Mouse (Mus musculus) heart, postnatal 36 days (tissue): ENCODE data around the gene Chrnd. TPM values are rescaled to one million over a fixed set of nuclear protein-coding genes. Genes with fewer than 3 reads are reported as not detected.

ENCODE experiments used
- DNase-seq, 2 experiments: peaks; one replicate each; pipeline ENCODE4 v3.0.0; 2021 to 2022
- intact Hi-C: fragments of 180-260 bp; cut with DNase I; formaldehyde crosslinking; loops from one replicate; pipeline ENCODE4 v1.15.1; 2025
- total RNA-seq, 2 experiments: library from RNA; stranded (reverse); gene quantifications; 2 replicates each; pipeline ENCODE4 v1.2.3; 2021

The Chrnd gene
- total RNA-seq, 2 experiments from 2014 or later, result not detected

DNA sequence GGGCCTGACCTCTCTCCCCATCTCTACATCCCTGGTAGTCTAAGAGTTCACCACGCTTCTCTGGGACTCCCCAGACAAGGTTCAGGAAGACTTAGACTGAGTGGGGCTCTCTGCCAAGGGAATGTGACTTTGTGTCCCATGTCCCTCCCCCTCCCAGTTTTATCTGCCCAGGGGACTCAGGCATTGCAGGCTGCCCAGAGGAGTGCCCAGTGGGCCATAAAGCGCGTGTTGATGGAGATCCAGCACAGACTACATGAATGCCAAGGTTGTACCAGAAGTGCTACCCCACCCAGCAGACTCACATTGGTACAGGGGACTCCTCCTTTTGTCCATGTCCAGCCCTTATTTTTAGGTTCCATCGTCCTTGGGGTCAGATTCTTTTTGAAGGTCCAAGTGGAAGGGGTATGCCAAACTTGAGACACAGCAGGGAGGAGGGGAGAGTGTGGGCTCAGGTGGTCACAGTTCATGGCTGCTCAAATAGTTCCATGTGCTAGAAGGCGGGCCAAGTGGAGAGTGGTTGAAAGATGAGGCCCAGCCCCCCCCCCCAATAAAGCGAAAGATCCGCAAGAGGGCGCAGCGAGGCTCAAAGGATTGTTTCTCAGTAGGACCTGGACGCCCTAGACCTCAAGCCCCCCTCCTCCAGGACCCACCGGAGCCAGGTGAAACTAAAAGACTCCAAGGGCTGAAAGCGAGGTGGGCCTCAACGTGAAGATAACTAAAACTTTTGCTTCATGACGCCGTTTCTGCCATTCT lies 6.2 kb upstream of the Chrnd start:
- intact Hi-C loops, result no loop called here
- DNase-seq, result no peak

DNA sequence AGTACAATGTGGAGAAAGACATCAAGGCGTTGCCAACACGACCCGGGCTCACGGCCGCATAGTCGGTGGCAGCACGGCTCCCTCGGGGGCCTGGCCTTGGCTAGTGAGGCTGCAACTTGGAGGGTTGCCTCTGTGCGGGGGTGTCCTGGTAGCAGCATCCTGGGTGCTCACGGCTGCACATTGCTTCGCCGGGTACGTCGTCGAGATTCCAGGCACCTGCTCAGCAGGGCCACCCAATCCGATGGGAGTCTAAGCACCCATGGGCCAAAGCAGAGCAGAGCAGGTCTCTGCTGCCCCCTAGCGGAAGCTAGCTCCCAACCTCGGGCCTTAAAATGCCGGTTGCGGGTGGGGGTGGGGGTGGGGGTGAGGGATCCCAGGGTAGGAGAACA lies 5.7 kb upstream of the Chrnd start:
- intact Hi-C loops, result loop anchor here (1.0 to 5.0 kb wide), 3 partner anchors 142 to 534 kb away; no protein-coding TSS in a partner anchor
- peak; percentile 75 to 78 for DNase-seq

DNA sequence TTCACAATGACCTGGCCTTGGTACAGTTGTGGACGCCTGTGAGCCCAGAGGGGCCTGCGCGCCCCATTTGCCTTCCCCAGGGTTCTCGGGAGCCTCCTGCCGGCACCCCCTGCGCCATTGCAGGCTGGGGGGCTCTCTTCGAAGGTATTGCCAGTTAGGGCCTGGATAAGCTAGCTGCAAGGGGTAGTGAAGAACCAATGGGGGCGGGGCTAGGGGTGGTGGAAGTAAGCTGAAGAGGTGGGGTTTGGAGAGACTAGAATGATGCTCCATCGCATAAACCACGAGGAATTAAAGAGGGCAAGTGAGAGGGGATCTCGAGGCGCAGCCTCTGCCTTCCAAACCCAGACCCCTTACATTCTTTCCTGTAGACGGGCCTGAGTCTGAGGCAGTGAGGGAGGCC lies 4.9 kb upstream of the Chrnd start:
- DNase-seq, result no peak
- intact Hi-C loops, result loop anchor here (1.0 to 5.0 kb wide), 3 partner anchors 143 to 535 kb away; no protein-coding TSS in a partner anchor

DNA sequence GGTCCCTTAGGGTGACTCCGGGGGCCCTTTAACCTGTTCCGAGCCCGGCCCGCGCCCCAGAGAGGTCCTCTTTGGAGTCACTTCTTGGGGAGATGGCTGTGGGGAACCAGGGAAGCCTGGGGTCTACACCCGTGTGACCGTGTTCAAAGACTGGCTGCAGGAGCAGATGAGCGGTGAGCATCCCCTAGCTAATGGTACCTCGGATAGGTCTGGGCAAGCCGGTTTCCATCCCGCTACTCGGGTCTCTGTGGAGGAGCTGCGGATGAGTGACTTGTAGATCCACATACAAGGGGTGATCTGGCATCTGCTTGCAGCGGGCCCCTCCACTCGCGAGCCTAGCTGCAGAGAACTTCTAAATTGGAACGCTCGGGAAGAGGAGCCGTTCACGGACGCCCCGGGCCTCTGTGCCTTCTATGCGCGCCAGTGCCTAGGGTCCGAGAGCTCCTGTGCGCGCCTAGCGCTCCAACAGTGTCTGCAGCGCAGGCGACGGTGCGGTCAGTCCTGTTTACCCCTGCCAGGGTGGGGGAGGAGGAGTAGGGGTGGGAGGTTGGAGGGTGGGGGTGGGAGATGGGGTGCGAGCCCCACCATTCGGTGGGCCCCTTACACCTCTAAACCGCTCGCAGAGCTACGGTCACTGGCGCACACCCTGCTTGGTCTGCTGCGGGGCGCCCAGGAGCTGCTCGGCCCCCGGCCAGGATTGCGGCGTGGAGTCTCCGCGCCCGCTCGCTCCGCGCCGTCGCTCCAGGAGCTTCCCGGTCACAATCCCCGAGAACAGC lies 4.0 kb upstream of the Chrnd start:
- peak in 1 of 2 experiments; percentile 9 for DNase-seq

DNA sequence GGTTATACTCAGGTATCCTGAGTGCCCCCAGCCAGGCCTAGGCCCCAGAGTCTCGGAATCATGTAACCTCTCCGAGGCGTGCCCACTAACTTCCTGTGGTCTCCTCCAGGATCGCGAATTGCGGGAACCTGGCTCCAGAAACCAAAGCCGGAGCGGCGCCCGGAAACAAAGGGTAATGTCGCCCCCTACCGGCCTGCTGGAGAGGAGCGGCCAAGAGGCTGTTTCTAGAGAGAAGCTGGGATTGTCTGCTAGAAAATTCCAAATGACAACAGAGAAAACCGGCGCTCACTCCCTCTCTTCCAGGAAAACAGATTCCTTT lies 3.4 kb upstream of the Chrnd start:
- intact Hi-C loops, result loop anchor here (1.0 to 5.0 kb wide), 4 partner anchors 89 to 572 kb away; no protein-coding TSS in a partner anchor
- peak; percentile 74 to 82 for DNase-seq

More for the DNA sequence above, 4.0 kb upstream of the Chrnd start:
- intact Hi-C loops, result loop anchor here (1.0 to 5.0 kb wide), 4 partner anchors 88 to 572 kb away; no protein-coding TSS in a partner anchor

DNA sequence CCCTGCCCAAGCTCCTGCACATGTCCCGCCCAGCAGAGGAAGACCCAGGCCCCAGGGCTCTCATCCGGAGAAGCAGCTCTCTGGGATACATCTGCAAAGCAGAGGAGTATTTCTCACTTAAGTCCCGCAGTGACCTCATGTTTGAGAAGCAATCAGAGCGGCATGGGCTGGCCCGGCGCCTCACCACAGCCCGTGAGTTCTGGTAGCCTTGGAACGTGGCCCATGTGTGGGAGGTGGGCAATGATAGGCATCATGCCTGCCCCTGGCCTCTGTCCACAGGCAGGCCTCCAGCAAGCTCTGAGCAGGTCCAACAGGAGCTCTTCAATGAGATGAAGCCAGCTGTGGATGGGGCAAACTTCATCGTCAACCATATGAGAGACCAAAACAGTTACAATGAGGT lies 6.9 kb downstream of the Chrnd start:
- no peak for DNase-seq
- intact Hi-C loops, result no loop called here

DNA sequence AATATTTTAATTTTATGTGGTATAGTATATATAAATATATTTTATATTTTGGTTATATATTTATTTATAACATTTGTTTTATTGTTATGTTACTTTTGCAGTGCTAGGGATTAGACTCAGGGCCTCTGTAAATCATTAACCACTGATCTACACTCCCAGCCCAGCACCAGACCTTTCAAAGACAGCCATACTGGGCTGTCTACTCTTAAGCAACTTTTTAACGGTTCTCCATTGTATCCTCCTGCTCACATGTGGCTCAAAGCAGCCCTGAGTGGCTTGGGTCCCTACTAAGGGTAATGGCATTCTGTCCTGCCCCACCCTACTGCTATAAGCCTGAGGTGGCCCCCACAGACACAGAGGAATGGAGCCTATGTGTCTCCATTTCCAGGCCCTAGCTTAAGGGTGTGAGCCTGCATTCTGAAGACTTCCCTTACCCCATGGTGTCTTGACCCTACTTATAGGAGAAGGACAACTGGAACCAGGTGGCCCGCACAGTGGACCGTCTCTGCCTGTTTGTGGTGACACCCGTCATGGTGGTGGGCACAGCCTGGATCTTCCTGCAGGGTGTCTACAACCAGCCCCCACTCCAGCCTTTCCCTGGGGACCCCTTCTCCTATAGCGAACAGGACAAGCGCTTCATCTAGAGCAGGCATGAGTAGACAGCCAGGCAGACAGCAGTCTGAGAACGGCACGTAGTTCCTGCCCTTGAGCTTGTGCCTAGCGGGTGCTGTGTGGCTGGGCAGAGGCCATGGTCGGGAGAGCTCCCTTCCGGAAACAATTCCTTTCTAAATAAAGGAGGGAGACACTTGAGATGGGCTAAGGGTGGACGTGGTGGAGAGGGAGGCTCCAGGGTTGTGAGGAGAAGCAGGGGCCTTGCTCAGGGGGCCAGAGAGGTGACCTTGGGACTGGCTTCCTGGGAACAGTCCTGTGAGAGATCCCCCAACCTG lies 8.0 kb downstream of the Chrnd start:
- no peak for DNase-seq
- intact Hi-C loops, result no loop called here

DNA sequence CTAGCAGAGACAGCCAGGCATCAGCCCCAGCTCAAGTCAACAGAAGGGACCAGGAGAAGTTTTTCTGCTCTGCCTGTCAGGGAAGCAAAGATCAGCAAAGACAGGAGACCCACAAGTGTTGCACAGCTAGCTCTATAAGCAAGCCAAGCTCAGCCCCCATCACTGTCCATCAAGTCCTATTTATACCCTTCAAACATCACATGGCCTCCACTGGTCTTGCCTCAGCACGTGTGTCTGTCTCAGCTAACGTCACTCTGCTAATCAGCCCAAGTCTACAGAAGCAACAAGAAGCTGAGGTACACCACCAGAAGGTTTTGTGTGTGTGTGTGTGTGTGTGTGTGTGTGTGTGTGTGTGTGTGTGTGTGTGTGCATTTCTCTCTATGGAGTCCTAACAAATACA lies 10.4 kb downstream of the Chrnd start:
- intact Hi-C loops, result no loop called here
- no peak for DNase-seq

DNA sequence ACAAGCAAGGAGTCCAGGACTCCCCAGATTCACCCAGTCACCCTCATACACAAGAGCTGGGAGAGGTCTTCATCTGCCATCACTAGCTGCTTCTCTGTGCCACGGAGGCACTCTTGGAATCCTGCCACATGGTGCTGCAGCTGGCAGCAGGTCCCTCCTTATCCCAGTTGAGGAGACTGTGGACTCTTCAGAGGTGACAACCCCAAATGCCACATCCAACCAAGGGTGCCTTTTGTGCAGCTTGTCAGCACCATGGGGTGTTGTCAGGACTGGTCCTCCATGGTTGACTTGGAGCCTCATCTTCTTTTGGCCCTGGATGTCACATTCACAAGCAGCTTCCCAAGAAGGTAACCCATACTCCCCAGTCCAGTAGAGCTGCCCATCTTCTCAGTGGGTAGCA lies 11.4 kb downstream of the Chrnd start:
- DNase-seq, result no peak
- intact Hi-C loops, result no loop called here

DNA sequence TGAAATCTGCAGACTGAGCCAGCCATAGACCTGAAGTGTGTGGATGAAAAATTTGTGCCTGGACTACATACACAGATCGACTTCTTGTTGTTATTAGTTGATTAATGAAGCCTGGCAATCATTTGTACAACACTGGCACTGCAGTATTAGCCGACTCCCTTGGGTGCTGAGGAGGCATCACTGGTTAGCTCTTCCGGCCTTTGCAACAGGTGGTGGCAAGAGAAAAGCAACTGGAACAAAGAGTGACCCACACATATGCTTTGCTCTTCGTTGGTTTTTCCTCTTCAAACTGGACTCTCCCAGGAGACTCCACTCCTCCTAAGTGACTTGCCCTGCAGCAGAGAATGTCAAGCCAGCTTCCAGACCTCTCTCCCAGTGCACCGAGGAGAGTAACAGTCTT lies 13.4 kb downstream of the Chrnd start:
- intact Hi-C loops, result no loop called here
- no peak for DNase-seq

DNA sequence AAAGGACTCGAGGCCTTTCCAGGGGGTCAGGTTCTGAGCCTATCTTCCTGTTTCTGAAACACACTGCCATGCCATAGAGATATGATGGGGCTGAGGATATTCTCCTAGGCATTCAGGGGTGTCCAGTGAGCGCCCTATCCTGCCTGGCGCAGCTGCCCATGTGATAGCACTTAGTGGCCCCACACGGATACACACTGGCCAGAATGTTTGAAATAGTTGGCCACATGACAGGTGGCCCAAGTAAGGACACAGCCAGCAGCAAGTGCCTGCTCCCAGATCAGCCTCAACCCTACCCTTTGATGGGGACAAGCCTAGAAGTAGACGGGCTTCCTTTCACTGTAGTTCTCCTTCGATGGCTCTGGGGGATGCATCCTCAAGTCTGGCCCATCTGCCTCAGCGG lies 14.1 kb downstream of the Chrnd start, which contains the start of gene Chrng:
Chrng (plus strand) TSS at position 193 of the 400 bp plus-strand sequence.
- no peak for DNase-seq
- intact Hi-C loops, result no loop called here

DNA sequence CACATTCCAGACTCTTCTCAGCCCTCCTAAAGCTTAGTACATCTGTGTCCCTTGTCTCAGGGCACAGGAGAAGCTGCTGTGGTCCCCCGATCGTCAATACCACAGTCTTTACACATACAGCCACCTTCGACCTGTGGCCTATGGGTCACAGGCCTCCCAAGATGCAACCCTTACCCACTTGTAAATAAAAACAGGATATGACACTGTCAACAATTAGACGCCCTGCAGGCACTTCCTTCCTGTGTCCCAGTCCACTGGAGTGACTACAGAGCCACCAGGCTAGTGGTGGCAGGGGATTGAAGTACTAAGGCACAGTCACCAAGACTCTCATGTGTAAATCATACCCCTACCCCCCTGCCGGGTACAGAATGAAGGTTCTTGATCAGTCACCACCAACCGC lies 14.6 kb downstream of the Chrnd start:
- no peak for DNase-seq
- intact Hi-C loops, result no loop called here

DNA sequence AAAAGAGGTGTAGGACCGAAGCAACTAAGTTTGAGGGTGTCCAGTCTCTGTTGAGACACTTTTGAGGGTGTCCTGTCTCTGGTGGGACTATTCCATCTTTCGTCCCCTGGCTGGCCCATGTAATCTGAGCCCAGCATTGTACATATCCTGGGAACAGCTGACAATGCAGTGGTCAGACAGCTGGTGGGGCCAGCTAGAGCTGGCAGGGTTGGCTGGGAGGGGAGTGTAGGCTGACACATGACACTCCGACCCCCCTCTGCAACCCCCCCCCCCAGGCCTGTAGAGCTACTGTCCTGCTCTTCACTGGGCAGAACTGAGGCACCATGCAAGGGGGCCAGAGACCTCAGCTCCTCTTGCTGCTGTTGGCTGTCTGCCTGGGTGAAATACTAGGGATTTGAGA lies 15.1 kb downstream of the Chrnd start:
- intact Hi-C loops, result no loop called here
- DNase-seq, result no peak

DNA sequence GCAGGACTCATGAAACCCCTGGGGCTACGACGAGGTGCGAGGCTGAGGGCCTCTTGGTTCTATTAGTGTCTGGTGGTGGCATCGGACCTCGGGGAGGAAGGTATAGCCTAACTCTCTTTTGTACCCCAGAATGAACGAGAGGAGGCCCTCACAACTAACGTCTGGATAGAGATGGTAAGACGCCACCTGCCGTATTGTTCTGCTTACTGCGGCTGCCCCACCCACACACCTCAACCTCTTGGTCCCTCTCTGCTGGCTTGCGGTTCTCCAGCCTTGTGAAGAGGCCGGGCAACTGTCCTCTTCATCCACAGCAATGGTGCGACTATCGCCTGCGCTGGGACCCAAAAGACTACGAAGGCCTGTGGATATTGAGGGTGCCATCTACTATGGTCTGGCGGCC lies 15.9 kb downstream of the Chrnd start:
- intact Hi-C loops, result no loop called here
- DNase-seq, result no peak

DNA sequence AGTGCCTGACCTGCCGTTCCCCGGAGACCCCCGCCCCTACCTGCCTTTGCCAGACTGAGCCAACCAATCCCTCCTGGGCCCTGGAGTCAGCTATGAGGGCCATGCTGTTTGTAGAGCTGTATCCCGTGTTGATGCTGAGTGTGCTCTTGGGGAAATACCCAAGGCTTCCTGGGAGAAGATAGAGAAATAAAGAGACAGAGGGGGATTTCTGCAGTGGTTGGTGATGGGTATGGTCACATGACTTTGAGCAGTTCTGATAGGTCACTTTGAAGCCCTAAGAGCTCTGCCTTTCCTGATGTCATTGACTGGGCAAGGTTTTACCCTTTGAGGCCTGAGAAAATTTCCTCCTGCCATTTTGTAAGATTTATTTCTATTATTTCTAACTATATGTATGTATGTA lies 21.0 kb downstream of the Chrnd start:
- DNase-seq, result no peak
- intact Hi-C loops, result no loop called here

DNA sequence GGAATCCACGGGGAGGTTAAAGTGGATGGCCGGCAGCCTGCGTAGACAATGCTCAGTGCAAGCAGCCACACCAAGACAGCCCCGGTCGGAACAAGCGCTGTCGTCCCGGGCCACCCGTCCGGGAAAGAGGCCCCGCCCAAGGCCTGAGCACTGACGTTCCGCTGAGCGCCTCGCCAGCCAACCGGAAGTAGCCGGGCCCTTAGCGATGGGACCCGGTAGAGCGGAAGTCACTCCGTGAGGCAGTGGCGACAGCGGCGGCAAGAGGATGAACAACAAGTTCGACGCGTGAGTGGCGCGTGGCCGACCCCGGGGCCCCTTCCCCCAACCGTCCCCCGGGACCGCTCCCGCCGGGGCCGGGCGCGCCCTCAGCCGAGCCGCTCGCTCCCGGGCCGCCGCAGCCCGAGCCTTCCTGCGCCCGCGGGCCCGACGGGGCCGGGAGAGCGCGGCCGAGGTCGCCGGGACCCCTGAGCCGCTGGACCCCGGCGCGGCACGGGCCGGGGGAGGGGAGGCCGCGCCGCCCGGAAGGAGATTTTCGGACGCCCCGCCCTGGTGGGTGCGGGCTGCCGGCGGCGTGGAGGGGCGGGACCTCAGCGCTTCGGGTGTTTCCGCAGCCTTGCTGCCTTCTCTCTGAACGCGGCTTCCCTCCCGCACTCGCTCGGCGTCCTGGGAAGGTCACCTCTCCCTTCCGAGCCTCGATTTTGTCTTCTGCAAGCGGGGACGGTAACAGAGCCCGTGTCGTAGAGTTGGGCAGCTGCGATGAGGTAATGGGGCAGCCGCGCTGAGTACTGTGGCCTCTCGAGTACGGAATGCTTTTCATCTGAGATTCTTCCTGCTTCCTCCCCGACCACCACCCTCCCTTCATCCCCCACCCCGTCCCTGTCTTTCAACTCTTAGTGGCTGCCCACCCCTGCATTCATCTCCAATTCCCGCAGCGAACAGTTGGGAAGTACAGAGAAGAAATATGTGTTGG lies 23.6 kb downstream of the Chrnd start, which contains the start of gene Eif4e2:
Eif4e2 (plus strand) TSS at position 180 of the 970 bp plus-strand sequence.
- intact Hi-C loops, result no loop called here
- DNase-seq, result peak; percentile 93

DNA sequence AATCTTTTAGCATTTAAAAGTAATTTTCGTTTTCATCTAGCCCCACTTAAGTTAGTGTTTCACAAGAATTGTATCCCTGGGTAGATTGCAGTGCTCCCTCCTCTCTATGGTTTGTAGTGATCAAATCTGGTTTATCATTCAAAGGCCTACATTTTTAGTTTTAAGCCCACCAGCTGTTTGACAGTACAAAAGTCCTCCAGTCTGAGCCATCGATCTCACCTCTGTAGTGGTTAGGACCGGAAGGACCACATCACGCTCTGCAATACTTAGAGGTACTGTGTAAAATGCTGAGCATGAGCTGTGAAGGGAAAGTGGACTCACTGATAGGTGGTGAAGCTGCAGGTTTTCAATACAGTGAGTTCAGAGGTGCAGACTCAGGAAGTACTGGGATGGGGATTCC lies 24.3 kb downstream of the Chrnd start:
- intact Hi-C loops, result no loop called here

DNA sequence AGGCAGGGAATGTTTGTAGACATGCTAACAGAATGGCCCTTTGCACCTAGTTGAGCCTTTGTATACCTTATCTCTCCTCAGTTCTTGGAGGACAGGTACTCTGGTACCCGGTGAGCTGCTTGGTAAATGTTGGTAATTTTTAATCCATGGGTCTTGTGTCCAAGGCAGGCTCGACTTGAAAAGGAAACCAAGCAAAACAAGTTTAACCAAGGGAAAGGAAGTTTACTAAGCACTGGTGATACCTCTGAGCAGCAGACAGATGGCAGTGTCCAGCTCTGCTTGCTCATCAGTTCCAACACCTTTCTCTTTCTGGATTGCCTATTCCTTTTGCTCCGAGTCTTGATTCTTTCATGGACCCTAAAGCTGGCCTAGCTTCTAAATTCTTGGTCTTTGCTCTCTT lies 27.5 kb downstream of the Chrnd start:
- DNase-seq, result no peak
- intact Hi-C loops, result no loop called here

More for the DNA sequence above, 24.3 kb downstream of the Chrnd start:
- DNase-seq, result no peak

DNA sequence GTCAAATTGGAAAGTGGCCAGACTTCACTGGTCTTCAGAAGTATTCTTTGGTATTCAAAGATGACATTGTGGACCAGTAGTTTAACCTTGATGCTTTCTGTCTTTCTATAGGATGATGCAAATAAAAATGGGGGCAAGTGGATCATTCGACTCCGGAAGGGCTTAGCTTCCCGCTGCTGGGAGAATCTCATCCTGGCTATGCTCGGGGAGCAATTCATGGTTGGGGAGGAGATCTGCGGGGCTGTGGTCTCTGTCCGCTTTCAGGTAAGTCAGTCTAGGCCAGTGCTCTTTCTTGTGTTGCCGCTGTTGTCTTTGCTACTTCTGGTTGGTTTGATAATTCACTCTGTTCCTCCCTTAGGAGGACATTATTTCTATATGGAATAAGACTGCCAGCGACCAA lies 35.3 kb downstream of the Chrnd start:
- intact Hi-C loops, result no loop called here

More for the DNA sequence above, 35.3 kb downstream of the Chrnd start:
- no peak for DNase-seq
